Mouse (Mus musculus): Measurements from ENCODE around the gene Ypel3. TPM values are rescaled to one million over a fixed set of nuclear protein-coding genes. Genes with fewer than 3 reads are reported as not detected.

Ypel3 gene
- total and polyA plus RNA-seq, 3 experiments = 33.9 to 44.0 (median 38.9) TPM

- TF ChIP-seq RCOR1 (conservative IDR thresholded peaks at IDR 0.05; ENCODE audit: low read depth, low read length) = no peak
- no peak for TF ChIP-seq MYC (IDR thresholded peaks at IDR 0.05; ENCODE audit: low read depth, low read length)
- TF ChIP-seq ZC3H11A (IDR thresholded peaks at IDR 0.05; ENCODE audit: low read depth, low read length) = no peak
- no peak for TF ChIP-seq POLR2AphosphoS2 (IDR thresholded peaks at IDR 0.05; ENCODE audit: low read depth, low read length)
- no peak for TF ChIP-seq JUND (conservative IDR thresholded peaks at IDR 0.05; ENCODE audit: low read depth, low read length)
- peak; percentile 69; the same call in 1 of the 2 replicates for TF ChIP-seq MXI1 (IDR thresholded peaks at IDR 0.05; ENCODE audit: low read depth, low read length)
- TF ChIP-seq TBP (conservative IDR thresholded peaks at IDR 0.05; ENCODE audit: low read depth, low read length) = 0 out of 2 replicates have a peak, but pooled peaks have one; percentile 25
- TF ChIP-seq IRF4 (IDR thresholded peaks at IDR 0.05; ENCODE audit: low read depth, low read length) = peak; percentile 31; the same call in 1 of the 2 replicates
- TF ChIP-seq ETS1 (conservative IDR thresholded peaks at IDR 0.05; ENCODE audit: low read depth, low read length) = peak; percentile 53
- TF ChIP-seq PAX5 (IDR thresholded peaks at IDR 0.05; ENCODE audit: low read length) = no peak
- peak; percentile 53; the same call in 1 of the 2 replicates for TF ChIP-seq MAFK (IDR thresholded peaks at IDR 0.05; ENCODE audit: insufficient replicate concordance, low read length)
- no peak for TF ChIP-seq KAT2A (IDR thresholded peaks at IDR 0.05; ENCODE audit: insufficient replicate concordance, low read length)
- 0 out of 2 replicates have a peak, but pooled peaks have one; percentile 6 for TF ChIP-seq BHLHE40 (IDR thresholded peaks at IDR 0.05; ENCODE audit: low read depth, low read length)
- TF ChIP-seq EP300 (IDR thresholded peaks at IDR 0.05; ENCODE audit: low read length) = no peak
- TF ChIP-seq NELFE (IDR thresholded peaks at IDR 0.05; ENCODE audit: low read depth, low read length) = peak; percentile 49
- peak; percentile 20 for TF ChIP-seq HCFC1 (IDR thresholded peaks at IDR 0.05; ENCODE audit: low read depth, low read length)
- TF ChIP-seq CHD1 (IDR thresholded peaks at IDR 0.05; ENCODE audit: low read depth, low read length) = peak; percentile 68; the same call in 1 of the 2 replicates
- TF ChIP-seq SMC3 (IDR thresholded peaks at IDR 0.05; ENCODE audit: low read depth, low read length) = no peak
- peak; percentile 48; the same call in 1 of the 2 replicates for TF ChIP-seq ZMIZ1 (IDR thresholded peaks at IDR 0.05; ENCODE audit: low read depth, low read length)
- no peak for TF ChIP-seq RAD21 (IDR thresholded peaks at IDR 0.05; ENCODE audit: low read depth, low read length)
- no peak for TF ChIP-seq ZKSCAN1 (IDR thresholded peaks at IDR 0.05; ENCODE audit: borderline replicate concordance, low read depth, low read length)
- TF ChIP-seq UBTF (IDR thresholded peaks at IDR 0.05; ENCODE audit: low read depth, low read length) = no peak; the same call in 1 of the 2 replicates
- TF ChIP-seq USF2 (conservative IDR thresholded peaks at IDR 0.05; ENCODE audit: low read depth, low read length) = no peak
Measured at GRCm38 (mm10) chr7:126799468-126800268, 22.9 kb downstream of the Ypel3 start (continued).

Data from CH12.LX (cell line).